Mouse (Mus musculus) G1E (cell line): Measurements from ENCODE around the gene Flvcr1. TPM values are rescaled to one million over a fixed set of nuclear protein-coding genes. Genes with fewer than 3 reads are reported as not detected.
"Not testable (repeated sequence)": the region's sequence is repeated elsewhere in the genome, so short reads cannot be mapped to it uniquely, and the experiment has no call there.

Source experiments
- ATAC-seq: 2 replicates; pipeline ENCODE4 v1.8.0; 2016; ENCODE audit warnings: mild to moderate bottlenecking; ENCODE audit not compliant: insufficient number of reproducible peaks, poor library complexity, low FRiP score, severe bottlenecking; ENCODE audit errors: extremely low read depth
- DNase-seq: peaks from one replicate; pipeline ENCODE4 v3.0.0; 2012; ENCODE audit warnings: low spot score
- H3K27me3 ChIP-seq: 2 replicates; pipeline ENCODE4 v1.6.1; 2012; ENCODE audit warnings: mild to moderate bottlenecking, low read length, inconsistent platforms; ENCODE audit not compliant: insufficient read depth
- H3K36me3 ChIP-seq: replicated peaks from 2 replicates; pipeline ENCODE3; 2012; ENCODE audit warnings: mild to moderate bottlenecking, inconsistent platforms
- H3K4me1 ChIP-seq: 2 replicates; pipeline ENCODE4 v1.6.1; 2012; ENCODE audit warnings: low read depth, low read length, inconsistent platforms, mixed read lengths; ENCODE audit not compliant: insufficient read depth
- H3K4me3 ChIP-seq: 2 replicates; pipeline ENCODE4 v1.5.1; 2012; ENCODE audit warnings: low read depth, mild to moderate bottlenecking, inconsistent platforms, low read length, moderate library complexity, mixed read lengths
- H3K9me3 ChIP-seq: replicated peaks from 2 replicates; pipeline ENCODE4 v1.6.1; 2012; ENCODE audit warnings: inconsistent platforms
- CTCF ChIP-seq: IDR thresholded peaks from 2 replicates; pipeline ENCODE4 v1.5.1; 2012; ENCODE audit warnings: low read depth, low read length, inconsistent platforms, mixed read lengths
- GATA1 ChIP-seq: IDR thresholded peaks from 2 replicates; pipeline ENCODE4 v1.6.1; 2012; ENCODE audit warnings: borderline replicate concordance, low read length, inconsistent platforms, mixed read lengths
- GATA2 ChIP-seq: IDR thresholded peaks from 2 replicates; pipeline ENCODE4 v1.6.1; 2012; ENCODE audit warnings: low read depth, low read length, inconsistent platforms, borderline replicate concordance
- POLR2AphosphoS5 ChIP-seq: IDR thresholded peaks from 2 replicates; pipeline ENCODE4 v1.6.1; 2012; ENCODE audit warnings: low read depth, low read length, inconsistent platforms; ENCODE audit not compliant: insufficient replicate concordance
- TAL1 ChIP-seq: conservative IDR thresholded peaks from 2 replicates; pipeline ENCODE4 v1.6.1; 2012; ENCODE audit warnings: low read depth, low read length, inconsistent platforms, mixed read lengths
- polyA plus RNA-seq: library from polyadenylated mRNA; stranded (reverse); fragments of >175 nt; gene quantifications from 2 replicates; pipeline ENCODE4 v1.2.3, GENCODE M21; 2012
- total RNA-seq, 2 experiments: library from RNA; stranded (forward) in 1 of 2; stranded (reverse) in 1 of 2; fragments of 200-1000 nt in 1 of 2; fragments of >200 nt in 1 of 2; fragmentation: Nextera tagmentation in 1 of 2; gene quantifications; 2 replicates each; pipeline ENCODE4 v1.2.3; 2014 to 2017

Flvcr1 gene
- total and polyA plus RNA-seq, 3 experiments = 8.2 to 22.5 (median 20.2) TPM

GRCm38 (mm10) chr1:191042106-191042505 is 16.1 kb upstream of the Flvcr1 start:
- TF ChIP-seq CTCF (no peak), GATA2 (no peak), GATA1 (no peak), TAL1 (no peak), POLR2AphosphoS5 (no peak)

DNA sequence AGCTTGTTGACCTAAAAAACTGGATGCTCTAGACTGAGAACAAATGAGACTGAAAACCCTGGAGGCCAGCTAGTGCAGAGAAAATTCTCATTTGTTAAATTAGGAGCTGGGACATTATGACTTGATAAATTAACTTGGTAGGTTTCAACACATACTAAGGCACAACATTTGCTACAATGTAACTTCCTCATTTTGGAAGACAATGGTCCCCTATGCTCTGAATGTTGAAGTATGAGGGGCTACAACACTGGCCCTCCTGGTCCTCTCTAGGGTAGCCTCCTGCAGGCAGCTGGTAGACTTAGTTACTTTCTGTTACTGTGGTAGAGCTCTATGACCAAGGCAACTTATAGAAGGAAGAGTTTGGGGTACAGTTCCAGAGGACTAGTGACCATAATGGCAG is 15.4 kb upstream of the Flvcr1 start:
- no peak for TF ChIP-seq GATA2
- no peak for TF ChIP-seq GATA1
- no peak for TF ChIP-seq TAL1
- TF ChIP-seq POLR2AphosphoS5 = no peak
- TF ChIP-seq CTCF = no peak
- DNase-seq (no peak), ATAC-seq (no peak)
- Histone ChIP-seq H3K36me3 (peaks cover 16% of the 10 kb centered on the region), H3K4me1 (peaks cover 29% of the 10 kb centered on the region), H3K9me3 (no peaks in the 10 kb centered on the region), H3K27me3 (peaks cover 4% of the 10 kb centered on the region), H3K4me3 (no peak overlapping the region)

More at GRCm38 (mm10) chr1:191042106-191042505, 16.1 kb upstream of the Flvcr1 start:
- H3K4me1 ChIP-seq = peaks cover 27% of the 10 kb centered on the region
- H3K4me3 ChIP-seq = no peak overlapping the region
- H3K9me3 ChIP-seq = no peaks in the 10 kb centered on the region
- H3K27me3 ChIP-seq = peaks cover 2% of the 10 kb centered on the region
- H3K36me3 ChIP-seq = peaks cover 19% of the 10 kb centered on the region
- ATAC-seq (no peak), DNase-seq (no peak)

DNA sequence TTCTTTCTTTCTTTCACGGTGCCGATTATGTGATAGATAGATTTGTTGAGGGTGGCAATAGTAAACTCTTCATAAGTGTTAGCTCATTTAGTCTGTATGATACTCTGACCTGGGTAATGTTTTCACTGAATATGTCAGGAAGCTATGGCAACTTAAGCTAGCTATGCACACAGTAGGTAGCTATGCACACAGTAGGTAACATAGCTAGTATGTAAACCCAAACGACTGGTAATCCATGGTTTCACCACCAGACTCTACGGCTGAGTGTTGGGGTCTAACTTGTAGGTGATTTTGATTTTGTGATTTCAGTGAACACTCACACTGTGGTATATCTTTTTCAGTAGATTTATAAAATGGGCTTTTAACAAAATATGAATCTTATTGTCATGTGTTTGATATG is 12.0 kb upstream of the Flvcr1 start:
- no peak for ATAC-seq
- TF ChIP-seq GATA1 = no peak
- TF ChIP-seq GATA2 = no peak
- no peak for TF ChIP-seq TAL1
- no peak for TF ChIP-seq POLR2AphosphoS5
- TF ChIP-seq CTCF = no peak
- H3K4me3 ChIP-seq = no peak overlapping the region
- H3K36me3 ChIP-seq = no peaks in the 10 kb centered on the region
- H3K4me1 ChIP-seq = peaks cover 25% of the 10 kb centered on the region
- H3K27me3 ChIP-seq = peaks cover 9% of the 10 kb centered on the region
- no peak for DNase-seq
- H3K9me3 ChIP-seq = no peaks in the 10 kb centered on the region

GRCm38 (mm10) chr1:191036554-191037334 is 10.8 kb upstream of the Flvcr1 start, which contains the start of gene Spata45:
Spata45 (plus strand) TSS chr1:191036639.
- no peak within 1 kb of the TSS for H3K4me3 ChIP-seq
- DNase-seq (no peak), ATAC-seq (no peak)

GRCm38 (mm10) chr1:191035649-191036048 is 9.7 kb upstream of the Flvcr1 start:
- TF ChIP-seq TAL1 = no peak
- no peak for TF ChIP-seq CTCF
- no peak for TF ChIP-seq GATA1
- no peak for TF ChIP-seq POLR2AphosphoS5
- TF ChIP-seq GATA2 = no peak
- H3K9me3 ChIP-seq = no peaks in the 10 kb centered on the region
- ATAC-seq = peak; percentile 69
- peaks cover 15% of the 10 kb centered on the region; the same call in 1 of the 2 replicates for H3K4me1 ChIP-seq
- peaks cover 9% of the 10 kb centered on the region for H3K27me3 ChIP-seq
- H3K36me3 ChIP-seq = no peaks in the 10 kb centered on the region
- DNase-seq = no peak
- no peak overlapping the region for H3K4me3 ChIP-seq

More at GRCm38 (mm10) chr1:191036554-191037334, 10.8 kb upstream of the Flvcr1 start, which contains the start of gene Spata45:
- no peaks in the 10 kb centered on the region for H3K36me3 ChIP-seq
- H3K27me3 ChIP-seq = peaks cover 9% of the 10 kb centered on the region
- peaks cover 13% of the 10 kb centered on the region for H3K4me1 ChIP-seq
- TF ChIP-seq GATA1 (no peak), GATA2 (no peak), TAL1 (no peak), CTCF (no peak), POLR2AphosphoS5 (no peak)
- no peaks in the 10 kb centered on the region for H3K9me3 ChIP-seq

DNA sequence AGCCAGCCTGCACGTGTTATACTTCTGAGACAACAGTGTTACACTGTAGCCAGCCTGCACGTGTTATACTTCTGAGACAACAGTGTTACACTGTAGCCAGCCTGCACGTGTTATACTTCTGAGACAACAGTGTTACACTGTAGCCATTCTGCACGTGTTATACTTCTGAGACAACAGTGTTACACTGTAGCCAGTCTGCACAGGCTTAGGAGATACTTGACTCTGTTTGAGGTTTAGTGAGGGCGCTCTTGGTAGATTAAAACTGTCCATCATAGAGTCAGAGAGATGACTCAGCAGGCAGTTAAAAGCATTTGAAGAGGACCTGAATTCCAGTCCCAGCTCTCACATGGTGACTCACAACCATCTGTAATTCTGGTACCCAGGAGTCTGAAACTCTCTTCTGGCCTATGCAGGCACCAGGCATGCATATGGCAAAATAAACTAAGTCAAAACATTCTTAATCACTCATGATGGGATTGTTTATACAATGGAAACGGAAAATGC is 5.0 kb upstream of the Flvcr1 start:
- ATAC-seq, H3K36me3 ChIP-seq, H3K9me3 ChIP-seq, H3K27me3 ChIP-seq, DNase-seq, H3K4me3 ChIP-seq: not testable (repeated sequence)
- H3K4me1 ChIP-seq = peaks cover 23% of the 10 kb centered on the region

DNA sequence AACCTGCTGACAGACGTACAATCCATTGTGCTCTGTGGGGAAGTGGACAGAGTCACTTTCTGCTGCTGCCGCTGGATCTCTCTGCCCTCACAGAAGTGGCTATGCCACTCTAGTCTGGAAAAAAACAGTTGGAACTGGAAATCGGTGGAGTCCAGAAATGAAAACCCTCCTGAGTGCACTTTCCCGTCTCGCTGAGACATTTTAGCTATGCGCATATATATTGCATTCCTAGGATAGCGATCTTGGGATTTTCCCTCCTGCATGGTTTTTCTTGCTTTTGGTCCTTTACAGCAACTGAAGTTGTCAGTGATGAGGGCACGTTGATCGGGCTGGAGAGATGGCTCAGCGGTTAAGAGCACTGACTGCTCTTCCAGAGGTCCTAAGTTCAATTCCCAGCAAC is 4.2 kb upstream of the Flvcr1 start:
- H3K36me3 ChIP-seq = no peaks in the 10 kb centered on the region
- DNase-seq (no peak), ATAC-seq (no peak)
- H3K4me3 ChIP-seq = no peak overlapping the region
- H3K27me3 ChIP-seq = peaks cover 6% of the 10 kb centered on the region; the same call in 1 of the 2 replicates
- TF ChIP-seq CTCF = no peak
- TF ChIP-seq TAL1 = no peak
- TF ChIP-seq POLR2AphosphoS5 = no peak
- TF ChIP-seq GATA1 = no peak
- TF ChIP-seq GATA2 = no peak
- H3K4me1 ChIP-seq = peaks cover 25% of the 10 kb centered on the region
- H3K9me3 ChIP-seq = no peaks in the 10 kb centered on the region
